In the genomic region with DNA sequence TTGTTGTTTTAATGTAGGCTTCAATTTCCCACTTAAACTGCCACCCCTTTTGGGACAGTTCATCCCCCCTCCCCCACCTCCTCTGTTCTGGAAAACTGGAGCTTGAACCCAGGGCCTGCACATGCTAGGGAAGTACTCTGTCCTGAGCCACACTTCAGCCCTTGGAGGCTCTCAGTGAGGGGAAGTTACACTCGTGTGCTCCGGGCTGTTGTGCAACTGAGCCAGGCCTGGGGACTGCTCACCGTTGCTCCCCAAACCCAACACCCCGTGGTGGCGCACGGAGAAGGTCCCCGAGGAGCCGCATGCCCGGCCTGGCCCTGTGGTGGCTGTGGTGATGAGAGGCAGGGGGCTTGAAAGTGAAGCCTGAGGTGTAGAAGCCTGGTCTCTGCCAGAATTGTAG, we compare ENCODE assay signal across 27 mouse cellular contexts.
DNase-seq lines count a peak whose midpoint lies in the region; ATAC-seq lines count a peak whose summit lies in the region.
"Had no signal": no experiment of that assay in that cellular context is flagged by ENCODE, and none has a peak within 500 bp of the region (broad histone marks: within the 10 kb centered on the region; RNA-seq: fewer than 3 reads in every experiment).

No protein-coding gene starts in this region.

- DNase-seq in liver, embryonic 11.5 days (ENCODE audit: low spot score) = no peak
- peak; percentile 51 for DNase-seq in 416B (ENCODE audit: low read depth)
- no peak for DNase-seq in natural killer cell, adult 2 months (ENCODE audit: low spot score in 2 of 2)
- DNase-seq: adrenal gland, adult 2 months; B cell, adult 2 months; cerebellum, adult 11-12 months; cerebellum, postnatal 10 days; gastrocnemius, adult 2 months; heart, postnatal 4 days; layer of hippocampus, postnatal 36 days; liver, embryonic 13.5 days; retina, postnatal 1 day; right cerebral cortex, postnatal 25 days had no signal

- peak; percentile 37 for ATAC-seq in liver, embryonic 16.5 days (ENCODE audit: low read depth)
- no peak for ATAC-seq in liver, embryonic 11.5 days (replicated peaks; ENCODE audit: low FRiP score)
- peak; percentile 68 for ATAC-seq in common myeloid progenitor, adult 5-6 weeks (replicated peaks; ENCODE audit: low read depth, poor library complexity, severe bottlenecking)
- ATAC-seq in megakaryocyte, adult 5-6 weeks (ENCODE audit: poor library complexity, severe bottlenecking) = peak; percentile 95
- ATAC-seq in erythroid progenitor cell, adult 5-6 weeks (replicated peaks; ENCODE audit: low FRiP score, poor library complexity, severe bottlenecking) = no peak

- no peak overlapping the region for H3K4me3 ChIP-seq in liver, embryonic 16.5 days (ENCODE audit: low read depth, low read length)
- H3K4me3 ChIP-seq in liver, embryonic 11.5 days (ENCODE audit: low read depth, low read length) = no peak overlapping the region
- H3K4me3 ChIP-seq: embryonic facial prominence, embryonic 12.5 days; gastrocnemius, adult 2 months; heart, embryonic 10.5 days; kidney, embryonic 15.5 days; limb, embryonic 12.5 days; liver, embryonic 13.5 days; lung, embryonic 15.5 days; midbrain, embryonic 12.5 days; neural tube, embryonic 12.5 days had no signal

- no peak overlapping the region for H3K27ac ChIP-seq in liver, embryonic 16.5 days (ENCODE audit: low read length)
- no peak overlapping the region for H3K27ac ChIP-seq in liver, embryonic 11.5 days (ENCODE audit: low read depth, low read length)
- H3K27ac ChIP-seq: embryonic facial prominence, embryonic 12.5 days; gastrocnemius, adult 2 months; heart, embryonic 10.5 days; hindbrain, postnatal 0 days; kidney, embryonic 15.5 days; liver, embryonic 13.5 days; lung, embryonic 15.5 days; macrophage; midbrain, embryonic 12.5 days; neural tube, embryonic 12.5 days had no signal

- 33% methylated on average over 9 of the region's 9 CpGs for WGBS in liver, embryonic 16.5 days (ENCODE audit: insufficient replicate concordance)
- 60% methylated on average over 9 of the region's 9 CpGs for WGBS in liver, embryonic 11.5 days

- H3K27me3 ChIP-seq in liver, embryonic 16.5 days (ENCODE audit: control insufficient read depth, insufficient read depth, low read depth, low read length) = no peaks in the 10 kb centered on the region
- 0 out of 2 replicates have a peak, but pooled peaks cover 4% of the 10 kb centered on the region for H3K27me3 ChIP-seq in liver, embryonic 11.5 days (replicated peaks; ENCODE audit: control insufficient read depth, insufficient read depth, low read length)
- H3K27me3 ChIP-seq: CH12.LX; embryonic facial prominence, embryonic 12.5 days; kidney, embryonic 15.5 days; limb, embryonic 12.5 days; lung, embryonic 15.5 days; neural tube, embryonic 12.5 days had no signal

- H3K36me3 ChIP-seq in liver, embryonic 16.5 days (ENCODE audit: control insufficient read depth, insufficient read depth) = no peaks in the 10 kb centered on the region
- H3K36me3 ChIP-seq in liver, embryonic 11.5 days (ENCODE audit: control insufficient read depth, insufficient read depth, low read length) = no peaks in the 10 kb centered on the region
- H3K36me3 ChIP-seq: embryonic facial prominence, embryonic 12.5 days; heart, embryonic 10.5 days; kidney, embryonic 15.5 days; limb, embryonic 12.5 days; liver, embryonic 13.5 days; lung, embryonic 15.5 days; midbrain, embryonic 12.5 days; neural tube, embryonic 12.5 days had no signal

- no peak overlapping the region for H3K4me2 ChIP-seq in liver, embryonic 16.5 days (ENCODE audit: low read depth, low read length)
- no peak overlapping the region for H3K4me2 ChIP-seq in liver, embryonic 11.5 days
- H3K4me2 ChIP-seq: embryonic facial prominence, embryonic 12.5 days; kidney, embryonic 15.5 days; limb, embryonic 12.5 days; liver, embryonic 13.5 days; lung, embryonic 15.5 days; midbrain, embryonic 12.5 days; neural tube, embryonic 12.5 days had no signal

- peaks cover 9% of the 10 kb centered on the region for H3K4me1 ChIP-seq in liver, embryonic 16.5 days (ENCODE audit: control insufficient read depth, low read depth, low read length)
- no peaks in the 10 kb centered on the region; the same call in 1 of the 2 replicates for H3K4me1 ChIP-seq in liver, embryonic 11.5 days (replicated peaks; ENCODE audit: control insufficient read depth, insufficient read depth, low read length)

- H3K9me3 ChIP-seq in liver, embryonic 16.5 days (replicated peaks; ENCODE audit: control insufficient read depth, low read length) = no peaks in the 10 kb centered on the region
- H3K9me3 ChIP-seq in liver, embryonic 11.5 days (ENCODE audit: control insufficient read depth, low read length) = no peaks in the 10 kb centered on the region
- H3K9me3 ChIP-seq: embryonic facial prominence, embryonic 12.5 days; heart, embryonic 10.5 days; kidney, embryonic 15.5 days; limb, embryonic 12.5 days; liver, embryonic 13.5 days; lung, embryonic 15.5 days; midbrain, embryonic 12.5 days; neural tube, embryonic 12.5 days had no signal

- no peak overlapping the region for H3K9ac ChIP-seq in liver, embryonic 16.5 days (ENCODE audit: low read depth, low read length)
- H3K9ac ChIP-seq in liver, embryonic 11.5 days (ENCODE audit: low read depth, low read length) = no peak overlapping the region
- H3K9ac ChIP-seq: embryonic facial prominence, embryonic 12.5 days; kidney, embryonic 15.5 days; limb, embryonic 12.5 days; liver, embryonic 13.5 days; lung, embryonic 15.5 days; midbrain, embryonic 12.5 days; neural tube, embryonic 12.5 days had no signal

Comparison
In these comparisons a context has a peak if more than half of its experiments do, and no peak if none do; other contexts are left out.
1. ATAC-seq: peak in liver, embryonic 16.5 days (single experiment), common myeloid progenitor, adult 5-6 weeks (single experiment) and megakaryocyte, adult 5-6 weeks (single experiment); none in liver, embryonic 11.5 days (single experiment) and erythroid progenitor cell, adult 5-6 weeks (single experiment).